Mouse (Mus musculus) bone marrow macrophage, adult 2 months (primary cell): ENCODE measurements around the gene Zfp775.

ENCODE experiments used
- CTCF ChIP-seq: IDR thresholded peaks from 2 replicates; pipeline ENCODE4 v1.5.1; 2012; ENCODE audit warnings: low read depth, mild to moderate bottlenecking, low read length, moderate library complexity
- POLR2A ChIP-seq: IDR thresholded peaks from 2 replicates; pipeline ENCODE4 v1.6.1; 2012; ENCODE audit warnings: mild to moderate bottlenecking, low read depth, low read length, borderline replicate concordance

- no peak for TF ChIP-seq CTCF
- TF ChIP-seq POLR2A = no peak
These were observed 27.2 kb downstream of the Zfp775 start for GRCm38 (mm10) chr6:48628808-48629660.
